Mouse (Mus musculus) hindbrain, embryonic 13.5 days (tissue): ENCODE results near the gene H2-Oa. TPM values are rescaled to one million over a fixed set of nuclear protein-coding genes. Genes with fewer than 3 reads are reported as not detected.
"Not testable (repeated sequence)": the region's sequence is repeated elsewhere in the genome, so short reads cannot be mapped to it uniquely, and the experiment has no call there.

Experiments
- ATAC-seq: fragments of 200-750 bp; cut with Nextera tagmentation; 2 replicates; pipeline ENCODE4 v1.8.0; 2017; ENCODE audit warnings: moderate TSS enrichment; ENCODE audit not compliant: low FRiP score
- H3K27ac ChIP-seq: fragments of 300-500 bp; sonication (generic); 2 replicates; pipeline ENCODE4 v1.5.1; 2015; ENCODE audit warnings: inconsistent platforms, mild to moderate bottlenecking, moderate library complexity
- H3K27me3 ChIP-seq: fragments of 300-500 bp; sonication (generic); 2 replicates; pipeline ENCODE4 v1.6.1; 2015; ENCODE audit warnings: mild to moderate bottlenecking, inconsistent platforms
- H3K36me3 ChIP-seq: fragments of 300-500 bp; sonication (generic); 2 replicates; pipeline ENCODE4 v1.6.1; 2015; ENCODE audit warnings: mild to moderate bottlenecking, inconsistent platforms
- H3K4me1 ChIP-seq: fragments of 300-500 bp; sonication (generic); replicated peaks from 2 replicates; pipeline ENCODE4 v1.6.1; 2015; ENCODE audit warnings: inconsistent platforms
- H3K4me2 ChIP-seq: fragments of 300-500 bp; sonication (generic); 2 replicates; pipeline ENCODE4 v1.6.1; 2015; ENCODE audit warnings: inconsistent platforms, mild to moderate bottlenecking, moderate library complexity
- H3K4me3 ChIP-seq: fragments of 300-500 bp; sonication (generic); 2 replicates; pipeline ENCODE4 v1.5.1; 2015; ENCODE audit warnings: mild to moderate bottlenecking, inconsistent platforms
- H3K9ac ChIP-seq: fragments of 300-500 bp; sonication (generic); 2 replicates; pipeline ENCODE4 v1.6.1; 2015; ENCODE audit warnings: mild to moderate bottlenecking, inconsistent platforms
- H3K9me3 ChIP-seq: fragments of 300-500 bp; sonication (generic); 2 replicates; pipeline ENCODE4 v1.6.1; 2016; ENCODE audit warnings: inconsistent platforms
- WGBS: fragments of 180-500 bp; shearing (Covaris S2); methylation state at CpG from one replicate; pipeline ENCODE4 v1.1.7; 2015; 5-methylcytosine and 5-hydroxymethylcytosine counted together
- polyA plus RNA-seq: library from polyadenylated mRNA; unstranded; fragments of >200 nt; fragmentation: Nextera tagmentation; extraction: Ambion mirVana; gene quantifications from 2 replicates; pipeline ENCODE4 v1.2.1, GENCODE M21; 2015

The H2-Oa gene
- polyA plus RNA-seq, 1 experiment from 2014 or later: not detected

GRCm38 (mm10) chr17:34141448-34141847 lies 49.3 kb downstream of the H2-Oa start:
- H3K4me2 ChIP-seq: no peak overlapping the region
- H3K4me1 ChIP-seq: peaks cover 21% of the 10 kb centered on the region
- H3K27ac ChIP-seq: no peak overlapping the region
- ATAC-seq: no peak
- H3K36me3 ChIP-seq: no peaks in the 10 kb centered on the region
- WGBS: 55% methylated on average over 4 of the region's 4 CpGs
- no peaks in the 10 kb centered on the region for H3K9me3 ChIP-seq
- no peak overlapping the region for H3K9ac ChIP-seq
- H3K27me3 ChIP-seq: peaks cover 56% of the 10 kb centered on the region
- no peak overlapping the region for H3K4me3 ChIP-seq

GRCm38 (mm10) chr17:34142456-34143010 lies 50.4 kb downstream of the H2-Oa start:
- WGBS: 85% methylated on average over 7 of the region's 7 CpGs
- Histone ChIP-seq H3K9me3 (no peaks in the 10 kb centered on the region), H3K4me1 (peaks cover 21% of the 10 kb centered on the region), H3K36me3 (no peaks in the 10 kb centered on the region), H3K27ac (no peak overlapping the region), H3K4me3 (no peak overlapping the region), H3K9ac (no peak overlapping the region), H3K27me3 (peaks cover 45% of the 10 kb centered on the region), H3K4me2 (no peak overlapping the region)
- no peak for ATAC-seq

- Histone ChIP-seq H3K4me3 (no peak within 1 kb of the TSS), H3K27me3 (peaks cover 40% of the 10 kb centered on the region), H3K9me3 (no peaks in the 10 kb centered on the region), H3K4me2 (no peak within 1 kb of the TSS), H3K36me3 (no peaks in the 10 kb centered on the region), H3K27ac (no peak within 1 kb of the TSS), H3K9ac (no peak within 1 kb of the TSS), H3K4me1 (peaks cover 21% of the 10 kb centered on the region)
- WGBS: 24% methylated on average over 7 of the region's 7 CpGs
- no peak for ATAC-seq
These were observed 50.9 kb downstream of the H2-Oa start, which contains the start of gene H2-DMb2 for GRCm38 (mm10) chr17:34143033-34143432. Gene H2-DMb2, plus strand, starts transcription at chr17:34143307.

- ATAC-seq: no peak
- H3K9ac ChIP-seq: no peak overlapping the region
- H3K4me2 ChIP-seq: no peak overlapping the region
- peaks cover 21% of the 10 kb centered on the region for H3K4me1 ChIP-seq
- no peaks in the 10 kb centered on the region for H3K9me3 ChIP-seq
- 72% methylated on average over 4 of the region's 5 CpGs for WGBS
- no peak overlapping the region for H3K4me3 ChIP-seq
- H3K27me3 ChIP-seq: peaks cover 36% of the 10 kb centered on the region
- no peaks in the 10 kb centered on the region for H3K36me3 ChIP-seq
- no peak overlapping the region for H3K27ac ChIP-seq
These were observed 51.3 kb downstream of the H2-Oa start for GRCm38 (mm10) chr17:34143461-34143860.

- 89% methylated on average over 4 of the region's 4 CpGs for WGBS
- Histone ChIP-seq H3K27me3 (peaks cover 28% of the 10 kb centered on the region), H3K4me1 (peaks cover 16% of the 10 kb centered on the region)
- not testable (repeated sequence) for H3K36me3 ChIP-seq, H3K4me3 ChIP-seq, H3K9ac ChIP-seq, H3K27ac ChIP-seq, H3K4me2 ChIP-seq, ATAC-seq, H3K9me3 ChIP-seq
These were observed 52.1 kb downstream of the H2-Oa start for GRCm38 (mm10) chr17:34144221-34144620.

Other genes with a start within 250 kb of the H2-Oa start
- gene Cd320, start 249.2 kb upstream of the H2-Oa start, polyA plus RNA-seq: 59.0 and 60.3 TPM in 2 replicates
- not detected in 2 replicates for gene Gm7029, start 218.5 kb upstream of the H2-Oa start, polyA plus RNA-seq
- 1.8 and 2.1 TPM in 2 replicates for gene Kifc1, start 201.7 kb upstream of the H2-Oa start, polyA plus RNA-seq
- 0.41 and 0.49 TPM in 2 replicates for gene Platr17, start 187.2 kb upstream of the H2-Oa start, polyA plus RNA-seq
- gene Daxx, start 182.9 kb upstream of the H2-Oa start, polyA plus RNA-seq: 48.1 and 54.6 TPM in 2 replicates
- 26.8 and 29.2 TPM in 2 replicates for gene Tapbp, start 176.4 kb upstream of the H2-Oa start, polyA plus RNA-seq
- 16.8 and 18.7 TPM in 2 replicates for gene Zbtb22, start 176.4 kb upstream of the H2-Oa start, polyA plus RNA-seq
- gene Rgl2, start 162.8 kb upstream of the H2-Oa start, polyA plus RNA-seq: 56.7 and 56.9 TPM in 2 replicates
- 186 and 199 TPM in 2 replicates for gene Pfdn6, start 152.0 kb upstream of the H2-Oa start, polyA plus RNA-seq
- 24.3 and 25.2 TPM in 2 replicates for gene Wdr46, start 151.7 kb upstream of the H2-Oa start, polyA plus RNA-seq
- 12.2 TPM in 2 replicates for gene B3galt4, start 140.9 kb upstream of the H2-Oa start, polyA plus RNA-seq
- gene Vps52, start 136.5 kb upstream of the H2-Oa start, polyA plus RNA-seq: 69.6 and 69.9 TPM in 2 replicates
- gene Rps18, start 136.3 kb upstream of the H2-Oa start, polyA plus RNA-seq: 928 and 950 TPM in 2 replicates
- gene H2-K1, start 92.0 kb upstream of the H2-Oa start, polyA plus RNA-seq: 12.2 and 13.0 TPM in 2 replicates
- 19.2 and 21.5 TPM in 2 replicates for gene Ring1, start 67.7 kb upstream of the H2-Oa start, polyA plus RNA-seq
- 62.9 and 65.0 TPM in 2 replicates for gene H2-Ke6, start 64.3 kb upstream of the H2-Oa start, polyA plus RNA-seq
- 164 and 172 TPM in 2 replicates for gene Slc39a7, start 60.7 kb upstream of the H2-Oa start, polyA plus RNA-seq
- gene Rxrb, start 60.5 kb upstream of the H2-Oa start, polyA plus RNA-seq: 56.8 and 59.2 TPM in 2 replicates
- 3.2 and 3.8 TPM in 2 replicates for gene Col11a2, start 52.9 kb upstream of the H2-Oa start, polyA plus RNA-seq
- gene H2-DMa, start 27.2 kb downstream of the H2-Oa start, polyA plus RNA-seq: 14.4 and 16.9 TPM in 2 replicates
- gene Brd2, start 30.3 kb downstream of the H2-Oa start, polyA plus RNA-seq: 127 and 129 TPM in 2 replicates
- gene H2-DMb2, start 51.0 kb downstream of the H2-Oa start, polyA plus RNA-seq: 0.27 TPM in 2 replicates
- 0.60 and 0.84 TPM in 2 replicates for gene H2-DMb1, start 60.7 kb downstream of the H2-Oa start, polyA plus RNA-seq
- 1.1 and 1.3 TPM in 2 replicates for gene Tap1, start 95.2 kb downstream of the H2-Oa start, polyA plus RNA-seq
- 0.89 and 1.5 TPM in 2 replicates for gene Psmb9, start 95.4 kb downstream of the H2-Oa start, polyA plus RNA-seq
- gene Psmb8, start 105.4 kb downstream of the H2-Oa start, polyA plus RNA-seq: 2.7 and 3.7 TPM in 2 replicates
- gene Tap2, start 111.2 kb downstream of the H2-Oa start, polyA plus RNA-seq: 2.1 and 2.2 TPM in 2 replicates
- gene H2-Ob, start 146.6 kb downstream of the H2-Oa start, polyA plus RNA-seq: 0.06 TPM in 1 of 2 replicates, not detected in the other
- 1.2 and 1.9 TPM in 2 replicates for gene H2-Ab1, start 165.3 kb downstream of the H2-Oa start, polyA plus RNA-seq
- 0.30 and 0.35 TPM in 2 replicates for gene H2-Aa, start 195.5 kb downstream of the H2-Oa start, polyA plus RNA-seq
- gene H2-Eb1, start 213.5 kb downstream of the H2-Oa start, polyA plus RNA-seq: 1.5 and 3.4 TPM in 2 replicates
- 0.08 and 0.13 TPM in 2 replicates for gene H2-Eb2, start 233.3 kb downstream of the H2-Oa start, polyA plus RNA-seq